Mouse (Mus musculus) liver (tissue): ENCODE results near the gene Zfp444.

ENCODE experiments used
- DNase-seq: peaks from one replicate; pipeline ENCODE4 v3.0.0-alpha.2; 2020; ENCODE audit warnings: mixed read lengths

The Zfp444 gene

DNA sequence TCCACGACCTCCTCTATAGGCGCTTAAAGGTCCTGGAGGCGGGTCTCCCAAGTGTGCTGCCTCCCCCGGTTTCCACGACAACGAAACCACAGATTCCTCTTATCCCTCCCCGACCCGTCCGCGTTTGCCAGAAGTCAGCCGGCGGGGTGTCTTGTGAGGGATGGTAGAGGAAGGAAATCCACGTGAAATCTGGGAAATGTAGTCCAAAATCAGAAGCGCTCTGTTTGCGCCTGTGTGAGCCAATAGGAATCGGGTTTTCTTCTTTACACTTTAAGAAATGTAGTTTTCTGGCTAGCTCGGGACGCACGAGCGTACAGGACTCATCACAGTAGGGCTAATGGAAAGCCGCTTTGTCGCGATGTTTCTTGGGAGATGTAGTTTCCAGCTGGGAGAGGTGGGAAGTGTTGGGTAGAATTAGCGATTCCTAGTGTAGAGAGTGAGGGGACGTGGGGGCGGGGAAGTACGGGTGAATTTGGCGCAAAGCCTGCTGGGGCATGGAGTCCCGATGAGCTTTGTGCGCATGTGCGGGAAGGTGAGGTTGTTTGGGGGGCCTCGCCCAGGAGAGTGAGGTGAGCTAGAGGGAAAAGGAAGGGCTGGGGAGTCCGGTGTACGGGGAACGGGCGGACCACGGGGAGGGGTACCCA, at the start of gene Zfp444:
TSS of gene Zfp444 (plus strand) at position 221 of the 644 bp plus-strand sequence.
- peak; percentile 95 for DNase-seq

DNA sequence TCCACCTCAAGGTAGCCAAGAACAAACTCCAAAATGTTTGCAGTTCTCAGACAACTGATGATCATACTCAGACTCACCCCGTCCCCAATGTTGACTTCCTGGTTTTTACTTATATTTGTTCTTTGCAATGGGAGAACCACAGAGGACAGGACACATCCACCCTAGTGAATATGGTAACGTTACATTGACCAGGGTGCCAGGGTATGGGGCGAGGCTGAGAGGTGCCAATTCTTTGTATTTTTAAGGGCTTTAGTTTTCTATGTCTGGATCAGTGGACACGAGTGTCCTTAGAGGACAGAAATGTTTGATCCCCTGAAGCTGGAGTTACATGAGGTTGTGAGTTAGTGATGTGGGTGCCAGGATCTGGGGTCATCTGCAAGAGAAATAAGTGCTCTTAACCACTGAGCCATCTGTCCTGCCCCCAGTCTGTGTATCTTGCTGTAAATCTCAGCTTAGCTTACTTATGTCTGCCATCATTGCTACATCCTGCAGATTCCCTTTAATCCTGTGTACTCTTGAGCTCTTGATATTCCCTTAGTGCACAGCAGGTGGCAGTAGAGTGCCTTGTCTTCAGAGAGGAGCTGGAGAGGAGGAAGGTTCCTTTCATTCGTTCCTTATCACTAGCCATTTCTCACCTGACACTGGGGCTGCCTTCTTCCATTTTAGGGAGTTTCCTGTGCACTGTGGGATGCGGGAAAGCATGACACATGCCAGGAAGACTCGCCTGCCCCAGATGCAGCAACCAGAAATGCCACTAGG, 45.2 kb upstream of the Zfp444 start:
- peak; percentile 73 for DNase-seq

DNA sequence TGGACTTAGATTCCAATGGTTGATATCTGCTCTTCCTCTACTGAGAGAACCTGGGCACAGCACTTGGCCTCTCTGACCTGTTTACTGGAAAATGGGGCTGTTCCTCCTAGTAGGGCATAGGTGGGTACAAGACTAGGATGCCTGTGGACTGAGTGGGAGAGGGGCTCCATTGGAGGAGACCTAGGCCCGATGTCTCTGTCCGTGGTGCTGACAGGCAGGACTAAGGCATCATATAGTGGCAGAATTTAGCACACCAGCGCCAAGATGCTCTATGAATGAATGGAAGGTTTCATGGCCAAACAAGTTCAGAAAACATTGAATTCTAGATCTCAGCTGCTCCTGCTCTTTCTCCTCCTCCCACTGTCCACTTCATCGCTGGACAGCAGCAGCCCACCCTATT, 41.7 kb upstream of the Zfp444 start:
- no peak for DNase-seq

DNA sequence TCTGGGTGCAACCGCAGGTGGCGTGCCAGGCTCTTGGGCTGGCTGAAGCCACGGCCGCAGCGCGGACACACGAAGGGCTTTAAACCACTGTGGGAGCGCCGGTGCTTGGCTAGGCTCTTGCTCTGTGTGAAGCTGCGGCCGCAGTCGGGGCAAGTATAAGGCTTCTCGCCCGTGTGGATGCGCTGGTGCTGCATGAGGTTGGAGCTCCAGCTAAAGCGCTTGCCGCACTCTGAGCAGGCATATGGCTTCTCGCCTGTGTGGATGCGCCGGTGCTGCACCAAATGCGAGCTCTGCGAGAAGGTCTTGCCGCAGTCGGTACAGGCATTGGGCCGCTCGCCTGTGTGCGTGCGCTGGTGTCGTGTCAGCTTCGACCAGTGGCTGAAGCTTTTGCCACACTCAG, 39.4 kb upstream of the Zfp444 start:
- no peak for DNase-seq

DNA sequence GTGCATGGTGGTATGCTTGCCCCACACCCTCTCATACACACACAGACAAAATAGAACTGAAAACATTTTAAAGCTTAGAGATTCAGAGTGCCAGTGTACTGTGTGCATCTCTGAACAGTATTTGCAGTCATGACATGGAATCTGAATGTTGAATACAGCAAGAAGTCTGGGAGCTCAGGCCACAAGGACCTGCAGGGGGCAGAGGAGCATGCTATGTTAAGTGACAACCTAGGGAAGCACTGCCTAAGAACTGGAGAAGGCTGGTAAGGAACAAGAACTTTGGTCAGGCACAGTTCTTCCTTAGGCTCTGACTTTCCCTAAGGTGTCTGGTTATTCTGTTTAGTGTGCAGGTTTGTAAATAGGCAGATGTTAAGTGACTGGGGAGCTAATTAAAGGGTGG, 35.5 kb upstream of the Zfp444 start:
- DNase-seq, result no peak

DNA sequence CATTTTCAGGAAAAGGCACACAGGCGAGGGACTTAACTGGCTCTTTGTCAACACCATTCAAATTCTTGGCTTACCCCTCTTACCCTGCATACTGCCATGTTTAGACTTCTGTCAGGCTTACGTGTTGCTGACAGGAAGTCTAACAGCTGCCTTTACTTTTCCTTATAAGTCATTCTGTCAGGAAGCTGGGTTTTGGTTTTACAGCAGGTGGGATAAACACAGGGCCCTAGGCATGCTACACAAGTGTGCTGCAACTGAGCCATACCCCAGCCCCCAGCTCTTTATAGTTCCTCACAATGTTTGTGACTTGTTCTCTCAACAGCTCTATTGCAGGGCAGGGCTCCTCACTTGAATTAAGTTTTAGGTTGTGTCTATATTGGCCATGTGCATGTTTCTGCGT, 32.7 kb upstream of the Zfp444 start:
- DNase-seq, result no peak

DNA sequence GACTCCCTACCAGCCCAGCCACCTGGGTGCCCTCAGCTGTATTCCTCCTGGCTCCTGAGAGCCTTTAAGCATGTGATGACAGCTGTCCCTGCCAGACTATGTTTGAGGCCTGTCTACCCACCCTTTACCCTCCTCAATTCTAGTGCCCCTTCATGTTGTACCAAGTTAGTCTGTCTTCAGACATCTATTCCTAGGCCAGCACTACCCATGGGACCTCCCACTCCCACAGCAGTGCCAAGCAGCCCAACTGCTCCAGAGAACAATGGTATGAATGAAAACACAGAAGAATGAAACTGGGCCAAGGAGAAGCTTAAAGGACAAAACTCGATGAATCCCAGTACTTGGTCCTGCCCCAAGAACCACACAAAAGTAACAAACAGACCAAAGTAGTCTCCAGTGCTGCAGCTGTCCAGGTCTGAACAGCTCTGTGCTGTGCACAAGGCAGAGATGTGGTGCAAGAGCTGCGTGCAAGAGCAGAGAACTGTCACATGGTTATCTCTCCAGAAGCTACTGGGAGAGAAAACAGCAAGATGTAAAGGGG, 28.0 kb upstream of the Zfp444 start:
- DNase-seq, result no peak

DNA sequence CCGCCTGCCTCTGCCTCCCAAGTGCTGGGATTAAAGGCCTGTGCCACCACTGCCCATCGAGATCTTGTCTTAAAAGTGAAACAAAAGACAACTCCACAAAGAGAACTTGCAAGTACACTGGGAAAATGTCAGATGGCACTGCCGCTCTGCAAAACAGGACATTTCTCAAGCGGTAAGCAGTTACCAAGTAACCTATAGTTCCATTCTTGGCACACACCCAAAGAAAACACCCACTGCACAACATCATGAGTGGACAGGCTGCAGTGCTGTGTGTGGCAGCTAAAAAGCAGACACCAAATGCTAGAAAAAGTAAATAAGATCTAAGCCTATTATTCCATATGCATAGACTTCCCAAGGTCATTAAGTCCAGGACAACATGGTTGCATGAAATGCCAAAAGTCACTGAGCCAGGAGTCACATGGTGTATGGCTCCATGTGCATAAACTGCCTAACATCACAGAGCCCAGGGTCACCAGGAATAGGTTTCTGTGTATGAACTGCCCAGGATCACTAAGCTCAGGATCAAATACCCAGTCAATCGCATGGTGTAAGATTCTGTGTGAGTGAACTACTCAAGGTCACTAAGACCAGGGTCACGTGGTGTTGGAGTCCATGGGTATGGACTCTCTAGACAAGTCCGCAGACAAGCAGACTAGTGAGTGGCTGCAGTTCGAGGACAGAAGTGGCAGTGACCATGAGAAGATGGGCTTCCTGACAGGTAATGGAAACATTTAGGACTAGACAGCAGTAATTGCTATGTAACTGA, 26.4 kb upstream of the Zfp444 start:
- no peak for DNase-seq

DNA sequence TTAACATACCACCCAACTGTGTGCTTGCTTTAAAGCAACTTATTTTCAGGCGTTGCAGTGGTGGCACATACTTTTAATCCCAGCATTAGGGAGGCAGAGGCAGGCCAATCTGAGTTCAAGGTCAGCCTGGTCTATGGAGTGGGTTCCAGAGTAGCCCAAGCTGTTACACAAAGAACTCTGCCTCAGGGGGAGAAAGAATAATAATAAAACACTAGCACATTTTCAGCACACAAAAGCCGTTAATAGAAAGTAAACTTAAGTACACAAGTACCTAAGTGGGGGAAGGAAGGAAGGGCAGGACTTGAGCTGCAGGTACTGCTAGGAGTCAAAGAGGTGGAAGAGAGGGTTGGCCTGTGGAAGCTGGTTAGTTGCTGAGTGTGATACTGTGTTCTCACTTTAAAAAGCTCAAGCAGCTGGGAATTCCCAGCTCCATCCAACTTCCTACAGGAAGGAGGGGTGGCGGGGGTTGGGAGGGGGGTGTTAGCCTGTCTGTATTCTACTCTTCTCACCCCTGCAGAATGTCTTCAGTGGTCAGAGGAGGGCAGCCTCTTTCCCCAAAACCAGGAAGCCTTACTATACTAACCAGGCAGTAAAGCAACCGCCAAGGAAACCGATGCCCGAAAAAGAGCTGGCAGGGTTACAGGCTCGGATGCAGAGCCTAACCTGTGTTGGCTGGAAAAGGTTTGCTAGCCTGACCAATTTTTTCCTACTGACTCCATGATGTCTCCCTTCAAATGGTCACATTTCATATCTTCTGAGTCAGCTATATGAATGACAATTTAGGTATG, 25.6 kb upstream of the Zfp444 start:
- no peak for DNase-seq

DNA sequence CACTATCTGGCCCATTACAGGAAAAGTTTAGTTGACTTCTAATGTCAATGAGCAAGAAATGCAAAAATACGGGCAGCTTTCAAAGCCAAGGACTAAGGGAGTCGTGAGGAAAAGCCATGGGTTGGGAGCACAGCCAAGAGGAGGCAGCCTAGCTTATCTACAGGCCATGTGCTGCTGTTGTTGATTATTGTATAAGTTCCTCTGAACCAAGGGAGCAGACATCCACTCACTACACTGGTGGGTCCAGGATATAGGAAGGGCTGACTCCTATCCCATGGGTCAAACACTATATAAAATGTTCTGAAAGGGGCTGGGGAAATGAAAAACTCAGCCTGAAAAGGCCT, 25.1 kb upstream of the Zfp444 start:
- DNase-seq, result no peak

DNA sequence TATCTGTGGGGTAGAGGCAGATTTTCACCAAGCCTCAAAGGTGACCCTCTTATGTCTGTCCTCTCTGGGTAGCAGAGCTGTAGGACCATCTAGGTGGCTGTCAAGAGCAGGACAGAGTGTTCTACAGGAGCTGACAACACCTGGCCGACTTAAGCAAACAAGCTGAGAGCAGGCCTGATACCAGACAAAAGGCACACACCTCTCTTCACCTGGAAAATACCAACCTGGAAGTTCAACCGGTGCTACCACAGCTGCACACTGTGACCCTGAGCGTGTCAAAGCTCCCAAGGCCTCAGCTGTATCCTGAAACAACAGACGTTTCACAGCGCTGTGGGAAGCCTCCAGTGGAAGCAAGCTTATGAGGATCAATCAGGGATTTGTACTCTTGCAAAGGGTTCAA, 24.3 kb upstream of the Zfp444 start:
- DNase-seq, result no peak

DNA sequence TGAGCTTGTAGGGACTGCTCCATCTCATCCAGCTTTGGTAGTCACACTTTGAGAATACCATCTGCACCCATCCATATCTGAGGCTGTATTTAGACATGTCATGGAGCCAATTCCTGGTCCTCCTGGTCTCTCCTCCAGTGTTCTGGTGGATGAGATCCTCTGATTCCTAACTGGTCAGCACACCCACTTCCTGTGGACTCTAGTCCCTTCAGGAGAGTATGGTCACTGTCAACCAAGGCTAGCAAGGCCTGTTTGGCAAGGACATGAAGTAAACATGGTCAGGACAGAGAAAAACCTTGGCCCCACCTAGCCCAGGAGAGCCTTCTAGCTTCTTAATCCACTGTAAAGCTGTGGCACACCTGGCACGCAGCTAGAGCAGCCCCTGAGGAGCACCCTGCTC, 20.8 kb upstream of the Zfp444 start:
- DNase-seq, result no peak

DNA sequence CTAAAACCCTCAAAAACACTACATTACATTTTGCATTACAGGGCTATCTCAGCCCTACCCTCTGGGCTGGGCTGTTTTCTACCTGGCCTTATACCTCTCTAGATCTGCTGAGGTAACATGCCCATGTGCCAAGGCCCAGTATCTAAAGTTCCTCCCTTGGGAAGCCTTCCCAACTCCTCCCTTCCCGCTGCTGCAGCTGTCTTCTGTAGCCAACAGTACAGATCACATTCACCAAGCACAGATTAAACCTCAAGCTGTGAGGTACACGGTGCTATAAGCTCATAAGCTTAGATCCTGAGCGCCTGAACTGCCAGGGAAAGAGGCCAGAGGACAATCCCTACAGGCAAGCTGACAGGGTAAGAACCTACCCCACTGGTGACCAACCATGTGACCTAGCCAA, 20.0 kb upstream of the Zfp444 start:
- DNase-seq, result no peak

DNA sequence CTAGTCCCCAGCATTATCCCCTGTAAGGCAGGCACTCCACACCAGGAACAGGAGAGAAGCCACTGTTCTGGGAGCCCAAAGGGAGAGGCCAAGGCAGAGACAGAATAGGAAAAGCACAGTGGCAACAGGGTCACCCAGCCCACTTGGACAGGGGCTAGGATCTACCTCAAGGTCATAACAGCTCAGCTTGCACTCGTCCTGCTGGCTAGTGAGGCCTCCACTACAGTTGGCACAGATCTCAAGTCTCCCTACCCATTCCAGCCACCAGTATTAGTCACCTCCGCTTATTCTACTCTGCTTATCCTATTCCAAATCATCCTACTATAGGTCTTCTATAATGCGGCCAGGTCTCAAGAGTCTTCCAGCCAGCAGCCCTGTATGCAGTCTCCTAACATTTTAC, 18.9 kb upstream of the Zfp444 start:
- DNase-seq, result no peak

DNA sequence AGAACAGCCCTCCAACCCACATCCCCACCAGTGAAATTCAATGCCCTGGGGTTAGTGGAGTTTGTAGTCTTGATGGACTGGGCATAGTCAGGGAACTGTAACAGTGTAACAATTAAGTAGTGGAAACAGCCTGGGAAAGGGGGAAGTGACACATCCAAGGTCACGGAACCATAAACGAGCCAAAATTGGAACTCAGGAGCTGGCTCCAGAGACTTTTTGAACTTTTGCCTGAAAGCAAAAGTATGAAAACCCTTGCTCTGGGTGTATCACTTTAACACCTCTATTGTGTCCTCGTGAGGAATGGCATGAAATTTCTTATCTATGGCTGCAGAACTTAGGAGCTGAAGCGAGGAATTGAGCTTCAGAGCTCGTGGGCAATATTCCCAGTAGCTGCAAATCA, 17.9 kb upstream of the Zfp444 start:
- DNase-seq, result no peak

DNA sequence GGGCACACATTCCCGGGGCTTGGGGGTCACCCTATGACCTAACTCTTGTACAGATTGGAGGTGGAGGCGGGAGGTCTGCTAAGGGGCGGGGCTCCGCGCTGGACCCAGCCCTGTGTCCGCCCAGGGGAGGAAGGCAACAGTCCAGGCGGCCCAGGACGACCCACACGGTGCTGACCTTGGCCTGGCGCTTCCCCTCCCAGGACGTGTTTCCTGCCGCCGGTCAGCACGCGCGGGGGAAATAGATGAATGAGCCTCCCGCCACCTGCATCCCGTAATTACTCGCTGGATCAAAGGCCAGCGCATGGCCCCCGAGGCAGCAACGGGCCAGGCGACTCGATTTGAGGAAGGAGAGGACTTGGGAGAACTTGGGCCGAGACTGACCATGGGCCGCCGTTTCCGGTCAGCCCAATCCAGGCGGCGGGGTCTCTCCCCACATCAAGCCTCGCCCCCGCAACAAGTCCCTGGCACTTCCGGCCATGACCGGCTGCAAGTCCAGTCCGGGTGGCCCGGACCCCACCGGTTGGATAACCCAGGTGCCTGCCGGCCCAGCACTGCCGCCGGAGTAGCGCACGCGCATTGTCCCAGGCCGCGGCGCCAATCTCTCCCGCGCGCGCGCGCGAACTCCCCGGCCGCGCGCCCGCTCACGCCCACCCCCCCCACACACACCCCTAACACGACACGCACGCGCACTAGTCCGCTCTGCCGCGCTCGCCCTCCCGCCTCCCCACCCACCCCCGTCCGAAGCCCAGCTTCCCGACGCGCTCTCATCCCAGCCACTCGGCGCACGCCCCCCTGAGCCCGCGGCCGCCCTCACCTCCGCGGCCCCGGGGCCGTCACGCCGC, 16.8 kb upstream of the Zfp444 start:
- peak; percentile 87 for DNase-seq

DNA sequence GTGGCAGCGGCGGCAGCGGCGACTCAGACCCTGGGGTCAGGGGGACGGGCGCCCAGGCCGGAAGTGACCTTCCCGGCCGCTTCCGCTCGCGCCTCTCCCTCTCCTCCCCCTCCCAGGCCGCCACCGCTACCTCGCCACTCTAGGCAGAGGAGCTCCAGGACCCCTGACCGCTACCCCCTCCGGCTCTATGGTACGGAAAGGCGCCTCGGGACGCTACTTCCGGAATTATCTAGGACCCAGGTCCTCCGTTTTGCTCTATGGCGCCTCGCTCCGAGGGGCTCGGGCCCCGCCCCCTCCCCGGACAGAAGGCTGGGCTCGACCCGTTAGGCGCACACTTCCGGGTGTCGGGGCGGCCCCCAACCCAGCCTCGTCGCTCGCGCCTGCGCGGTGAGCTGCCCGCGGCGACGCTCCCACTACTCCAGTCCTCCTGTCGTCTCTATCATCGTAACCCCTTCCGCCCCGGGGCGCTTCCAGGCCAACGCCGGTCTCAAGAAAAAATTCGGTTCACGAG, 16.1 kb upstream of the Zfp444 start, which contains the start of gene Zfp787:
TSS of gene Zfp787 (minus strand) at position 97 of the 511 bp plus-strand sequence.
- DNase-seq, result peak; percentile 92

DNA sequence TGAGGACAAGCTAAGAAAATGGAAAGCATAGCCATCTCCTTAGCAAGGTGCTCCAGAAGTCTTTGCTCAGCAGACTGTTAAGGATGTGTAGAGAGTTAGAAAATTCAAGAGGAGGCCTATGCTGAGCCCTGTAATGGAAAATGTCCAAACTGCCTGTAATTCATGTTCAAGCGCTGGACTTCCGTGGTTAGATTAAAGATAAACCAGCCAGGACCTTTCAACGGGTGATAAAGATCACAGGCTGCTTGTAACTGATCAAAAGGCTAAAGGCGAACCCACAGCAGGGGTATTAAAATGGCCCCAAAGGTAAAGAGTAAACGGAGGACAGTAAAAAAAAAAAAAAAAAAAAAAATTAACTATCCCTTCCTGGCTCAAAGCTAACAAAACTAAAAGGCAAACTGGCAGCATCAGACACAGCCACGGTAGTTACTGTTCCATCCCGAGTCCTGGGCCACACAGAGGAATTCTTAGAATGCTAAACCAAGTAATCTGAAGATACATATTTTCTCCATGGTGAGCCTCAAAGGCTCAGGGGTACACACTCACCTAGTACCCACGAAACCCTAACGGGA, 15.0 kb upstream of the Zfp444 start:
- DNase-seq, result no peak

DNA sequence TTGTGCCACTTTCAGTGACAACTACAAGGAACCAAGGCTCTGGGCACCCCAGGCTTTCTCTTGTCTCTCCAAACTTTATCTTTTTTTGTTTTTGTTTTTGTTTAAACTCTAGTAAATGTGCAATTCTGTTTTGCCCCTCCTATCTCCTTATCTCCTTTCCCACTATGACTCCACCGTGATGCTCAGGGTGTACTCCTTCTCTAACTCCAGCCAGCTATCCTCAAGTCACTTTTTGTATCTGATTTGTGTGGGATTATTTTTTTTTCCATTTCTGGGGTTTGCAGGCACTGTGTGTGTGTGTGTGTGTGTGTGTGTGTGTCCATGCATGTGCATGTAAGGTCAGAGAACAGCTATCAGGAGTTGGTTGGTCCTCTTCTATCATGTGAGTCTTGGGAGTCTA, 14.5 kb upstream of the Zfp444 start:
- DNase-seq, result no peak

DNA sequence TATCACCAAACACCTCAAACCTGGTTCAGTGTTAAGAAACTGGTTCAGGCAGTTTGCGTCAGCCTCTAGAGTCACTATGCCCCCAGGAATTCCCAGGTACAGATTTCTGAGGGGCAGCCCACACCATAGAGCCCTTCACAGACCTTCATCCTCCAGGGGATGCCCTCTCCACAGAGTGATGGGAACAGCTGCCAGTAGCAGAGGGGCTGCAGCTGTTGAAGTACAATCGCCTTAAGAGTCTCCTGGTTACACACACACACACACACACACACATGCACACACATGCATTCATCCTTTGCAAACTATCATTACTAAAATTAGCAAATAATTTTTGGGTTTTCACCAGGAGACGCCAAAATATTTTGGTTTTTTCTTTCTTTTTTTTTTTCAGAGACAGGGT, 12.4 kb upstream of the Zfp444 start:
- DNase-seq, result no peak

DNA sequence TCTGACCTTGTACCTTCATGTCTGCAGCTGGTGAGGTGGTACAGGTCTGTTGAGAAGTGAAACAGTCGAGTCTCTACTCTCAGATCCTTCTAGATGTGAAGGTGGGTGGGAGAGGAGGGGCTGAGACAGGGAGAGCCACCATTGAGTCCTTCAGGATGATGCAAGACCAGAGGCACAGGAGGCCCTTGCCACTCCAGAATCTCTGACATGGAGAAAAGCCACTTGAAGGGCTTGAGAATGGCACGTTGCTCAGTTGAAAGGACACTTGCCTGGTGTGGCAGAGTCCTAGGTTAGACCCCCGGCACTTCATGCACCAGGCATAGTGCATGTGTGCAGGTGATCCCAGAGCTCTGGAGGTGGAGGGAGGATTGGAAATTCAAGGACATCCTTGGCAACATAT, 10.5 kb upstream of the Zfp444 start:
- DNase-seq, result no peak
